Mouse (Mus musculus) cerebellum, adult 11-12 months (tissue): ENCODE results near the gene S100a8.

Source experiments
- DNase-seq: peaks from one replicate; pipeline ENCODE4 v3.0.0; 2022

The S100a8 gene

GRCm38 (mm10) chr3:90668846-90669245, at the start of gene S100a8:
Gene S100a8 (plus strand): TSS chr3:90668978.
- DNase-seq: no peak

GRCm38 (mm10) chr3:90621552-90621951, 47.2 kb upstream of the S100a8 start:
- DNase-seq: no peak

- DNase-seq: no peak
Measured at GRCm38 (mm10) chr3:90623435-90624071, 45.2 kb upstream of the S100a8 start.

- DNase-seq: no peak
Measured at GRCm38 (mm10) chr3:90625496-90625895, 43.3 kb upstream of the S100a8 start.

GRCm38 (mm10) chr3:90626266-90627021, 42.3 kb upstream of the S100a8 start:
- no peak for DNase-seq

- no peak for DNase-seq
Measured at GRCm38 (mm10) chr3:90627366-90627765, 41.4 kb upstream of the S100a8 start.

- DNase-seq: no peak
Measured at GRCm38 (mm10) chr3:90627807-90628206, 41.0 kb upstream of the S100a8 start.

GRCm38 (mm10) chr3:90629298-90629697, 39.5 kb upstream of the S100a8 start:
- DNase-seq: no peak

- no peak for DNase-seq
Measured at GRCm38 (mm10) chr3:90631984-90632383, 36.8 kb upstream of the S100a8 start.

GRCm38 (mm10) chr3:90638511-90639275, 30.1 kb upstream of the S100a8 start:
- DNase-seq: no peak

GRCm38 (mm10) chr3:90639511-90640154, 29.1 kb upstream of the S100a8 start:
- DNase-seq: no peak

GRCm38 (mm10) chr3:90640981-90641380, 27.8 kb upstream of the S100a8 start:
- no peak for DNase-seq

GRCm38 (mm10) chr3:90644220-90644619, 24.6 kb upstream of the S100a8 start:
- no peak for DNase-seq

- DNase-seq: no peak
Measured at GRCm38 (mm10) chr3:90647291-90647690, 21.5 kb upstream of the S100a8 start.

- DNase-seq: no peak
Measured at GRCm38 (mm10) chr3:90648981-90649380, 19.8 kb upstream of the S100a8 start.

- no peak for DNase-seq
Measured at GRCm38 (mm10) chr3:90649832-90650231, 18.9 kb upstream of the S100a8 start.

- DNase-seq: peak; percentile 28
Measured at GRCm38 (mm10) chr3:90652878-90653508, 15.8 kb upstream of the S100a8 start.

GRCm38 (mm10) chr3:90653717-90654116, 15.1 kb upstream of the S100a8 start, which contains the start of gene S100a7a:
Gene S100a7a (plus strand): TSS chr3:90654017.
- DNase-seq: no peak

GRCm38 (mm10) chr3:90657405-90657804, 11.4 kb upstream of the S100a8 start:
- no peak for DNase-seq

- DNase-seq: no peak
Measured at GRCm38 (mm10) chr3:90659364-90660044, 9.3 kb upstream of the S100a8 start.

- DNase-seq: no peak
Measured at GRCm38 (mm10) chr3:90664219-90664618, 4.6 kb upstream of the S100a8 start.

- DNase-seq: no peak
Measured at GRCm38 (mm10) chr3:90678656-90679055, 9.9 kb downstream of the S100a8 start.
